Mouse (Mus musculus) monocyte, adult 5-6 weeks (primary cell): ENCODE measurements around the gene Med26. TPM values are rescaled to one million over a fixed set of nuclear protein-coding genes. Genes with fewer than 3 reads are reported as not detected.

Experiments
- ATAC-seq: fragments of 153-309, 156-312 bp; replicated peaks from 2 replicates; pipeline ENCODE4 v1.8.0; 2017; ENCODE audit warnings: mild to moderate bottlenecking; ENCODE audit not compliant: low TSS enrichment, insufficient number of reproducible peaks, severe bottlenecking, poor library complexity, low FRiP score
- total RNA-seq: library from RNA; stranded (forward); fragments of 200-1000, 200-491, 200-594 nt; gene quantifications from 3 replicates; pipeline ENCODE4 v1.2.3, GENCODE M21; 2017

The Med26 gene
- total RNA-seq, 1 experiment from 2014 or later: 4.2 TPM

GRCm38 (mm10) chr8:72555770-72556169 is 7.7 kb upstream of the Med26 start:
- no peak for ATAC-seq

GRCm38 (mm10) chr8:72549314-72549892 is 1.3 kb upstream of the Med26 start:
- no peak for ATAC-seq

GRCm38 (mm10) chr8:72548644-72549313 is 709 bp upstream of the Med26 start:
- peak; percentile 16 for ATAC-seq

GRCm38 (mm10) chr8:72547122-72547801 is 808 bp downstream of the Med26 start:
- ATAC-seq: no peak

GRCm38 (mm10) chr8:72539234-72539633 is 8.8 kb downstream of the Med26 start:
- ATAC-seq: no peak

- ATAC-seq: no peak
Measured at GRCm38 (mm10) chr8:72534888-72535287, 13.2 kb downstream of the Med26 start.

- no peak for ATAC-seq
Measured at GRCm38 (mm10) chr8:72532103-72532502, 16.0 kb downstream of the Med26 start.

- ATAC-seq: no peak
Measured at GRCm38 (mm10) chr8:72521888-72522287, 26.2 kb downstream of the Med26 start.

- ATAC-seq: no peak
Measured at GRCm38 (mm10) chr8:72517421-72517988, 30.6 kb downstream of the Med26 start.

- no peak for ATAC-seq
Measured at GRCm38 (mm10) chr8:72513158-72513557, 34.9 kb downstream of the Med26 start.

- ATAC-seq: no peak
Measured at GRCm38 (mm10) chr8:72512648-72513047, 35.4 kb downstream of the Med26 start.

GRCm38 (mm10) chr8:72507505-72507904 is 40.6 kb downstream of the Med26 start:
- ATAC-seq: no peak

- no peak for ATAC-seq
Measured at GRCm38 (mm10) chr8:72504637-72505314, 43.3 kb downstream of the Med26 start.

- no peak for ATAC-seq
Measured at GRCm38 (mm10) chr8:72504137-72504536, 43.9 kb downstream of the Med26 start.

- ATAC-seq: no peak
Measured at GRCm38 (mm10) chr8:72500521-72500931, 47.5 kb downstream of the Med26 start.

GRCm38 (mm10) chr8:72499521-72500284 is 48.4 kb downstream of the Med26 start:
- ATAC-seq: no peak

- no peak for ATAC-seq
Measured at GRCm38 (mm10) chr8:72498527-72498926, 49.5 kb downstream of the Med26 start.

GRCm38 (mm10) chr8:72497911-72498310 is 50.2 kb downstream of the Med26 start:
- no peak for ATAC-seq
